Mouse (Mus musculus): ENCODE results near the gene Abcg8.
A peak's percentile ranks its signal among the peaks of the same experiment; 100 is the strongest.

Abcg8 gene

DNA sequence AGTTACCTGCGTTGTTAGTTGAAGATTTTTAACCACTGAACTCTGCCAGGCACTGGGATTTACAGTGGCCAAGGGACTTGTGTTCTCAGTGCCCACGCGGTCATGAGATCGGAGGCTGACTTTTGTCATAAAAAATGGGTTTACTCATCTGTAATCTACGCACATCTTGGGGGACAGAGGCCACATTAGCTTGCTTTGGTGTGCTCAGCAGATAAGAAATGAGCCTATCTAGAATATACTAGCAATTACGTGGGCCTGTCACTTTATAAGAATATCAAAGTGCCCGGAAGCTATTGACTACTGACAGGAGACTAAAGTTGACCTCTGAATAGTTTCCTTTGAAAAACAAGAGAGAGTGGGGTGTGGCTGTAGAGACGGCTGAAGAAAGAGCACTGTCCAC is 17.2 kb upstream of the Abcg8 start:
- no peak for DNase-seq

DNA sequence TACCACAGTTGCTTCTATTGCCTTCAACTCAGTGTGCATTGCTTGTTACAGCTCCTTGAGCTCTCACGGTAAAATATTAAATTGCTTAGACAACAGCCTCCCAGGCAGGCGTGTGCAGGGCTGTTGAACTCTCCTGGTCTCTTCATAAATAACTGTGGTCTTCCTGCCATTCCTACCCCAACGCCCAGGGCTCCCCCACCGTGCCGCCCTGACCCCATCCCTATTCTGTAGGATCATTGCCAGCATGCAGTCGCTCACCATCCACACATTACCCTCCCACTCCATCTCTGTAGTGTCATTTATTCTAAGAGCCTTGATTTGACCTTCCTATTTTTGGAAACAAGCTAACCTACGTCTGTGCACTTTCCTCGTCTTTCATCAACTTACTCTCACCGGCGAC is 11.0 kb upstream of the Abcg8 start:
- no peak for DNase-seq

DNA sequence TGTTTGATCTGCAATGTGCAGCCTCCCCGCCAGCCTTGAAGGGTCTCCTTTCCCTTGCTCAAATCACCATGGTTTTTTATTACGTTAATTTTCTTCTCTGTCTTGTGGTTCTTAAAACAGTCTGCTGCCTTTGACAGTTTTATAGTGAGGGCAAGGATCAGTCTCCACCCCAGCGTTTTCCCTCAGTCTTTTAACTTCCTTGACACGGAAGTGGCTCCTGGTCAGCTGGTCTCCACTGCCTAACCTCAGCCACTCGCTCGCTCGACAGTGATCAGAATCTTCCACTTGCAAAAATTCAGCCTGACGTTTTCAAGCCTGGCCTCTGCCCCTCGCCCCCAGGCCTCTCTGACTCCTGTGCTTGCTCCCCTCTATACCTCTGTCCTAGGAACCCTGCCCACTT is 10.4 kb upstream of the Abcg8 start:
- no peak for DNase-seq

DNA sequence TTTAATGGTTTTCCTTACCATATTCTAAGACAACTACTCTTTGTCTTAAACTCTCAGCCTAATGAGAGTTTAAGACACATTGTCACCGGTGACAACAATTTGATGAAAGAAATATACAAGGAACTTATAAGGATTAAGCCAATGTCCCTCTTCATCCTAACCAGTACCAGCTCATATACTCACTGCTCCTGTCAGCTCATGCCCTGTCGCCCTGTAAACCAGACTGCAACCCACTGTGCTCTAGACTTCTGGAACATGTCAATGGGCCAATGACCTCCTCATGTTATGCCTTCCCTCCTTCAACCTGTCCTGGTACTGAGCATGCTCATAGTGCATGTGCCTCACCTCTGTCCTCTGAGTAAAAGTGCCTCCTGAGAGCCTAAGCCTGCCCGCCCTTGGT is 8.3 kb upstream of the Abcg8 start:
- DNase-seq = no peak

DNA sequence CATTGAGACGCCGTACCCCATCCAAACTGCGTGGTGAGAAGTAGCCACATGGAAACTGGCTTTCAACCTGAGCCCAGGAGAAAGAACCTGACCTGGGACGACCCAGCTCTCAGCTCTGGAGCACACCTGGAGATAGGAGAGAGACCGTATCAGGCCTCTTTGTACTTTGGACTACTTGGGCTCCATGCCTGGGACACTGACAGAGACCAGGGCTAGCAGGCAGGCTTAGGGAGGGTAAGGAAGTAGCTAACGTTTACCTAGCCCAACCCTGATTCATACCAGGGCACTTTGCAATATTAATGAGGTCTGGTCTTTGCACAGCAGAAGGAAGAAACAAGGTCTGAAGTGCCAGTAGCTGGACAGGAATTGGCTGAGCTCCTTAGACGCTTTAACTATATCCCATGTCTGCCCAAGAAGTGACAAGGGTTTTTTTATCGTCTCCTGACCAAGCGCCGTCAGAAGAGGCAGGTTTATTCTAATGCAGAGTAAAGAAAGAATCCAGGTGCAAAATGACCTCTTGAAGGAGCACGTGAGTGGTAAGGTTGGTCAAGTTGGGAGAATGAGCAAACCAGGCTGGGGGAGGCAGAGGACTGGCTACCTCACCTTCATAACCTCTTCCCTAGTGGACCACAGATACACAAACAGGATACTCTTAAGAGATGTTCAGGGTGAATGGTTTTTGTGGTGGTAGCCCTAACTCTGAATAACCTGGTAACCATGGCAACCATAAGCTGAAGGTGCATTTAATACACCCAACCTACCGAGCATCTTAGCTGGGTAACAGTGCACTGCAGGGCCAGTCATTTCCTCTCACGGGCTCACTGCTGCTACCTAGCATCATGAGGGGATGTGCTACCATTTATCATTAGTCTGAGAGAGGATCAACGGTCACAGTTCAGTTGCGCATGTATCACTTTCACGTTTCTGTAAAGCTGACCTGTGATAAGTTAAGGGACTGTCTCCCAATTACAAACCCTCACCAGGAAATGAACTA is 3.4 kb upstream of the Abcg8 start:
- DNase-seq = no peak

DNA sequence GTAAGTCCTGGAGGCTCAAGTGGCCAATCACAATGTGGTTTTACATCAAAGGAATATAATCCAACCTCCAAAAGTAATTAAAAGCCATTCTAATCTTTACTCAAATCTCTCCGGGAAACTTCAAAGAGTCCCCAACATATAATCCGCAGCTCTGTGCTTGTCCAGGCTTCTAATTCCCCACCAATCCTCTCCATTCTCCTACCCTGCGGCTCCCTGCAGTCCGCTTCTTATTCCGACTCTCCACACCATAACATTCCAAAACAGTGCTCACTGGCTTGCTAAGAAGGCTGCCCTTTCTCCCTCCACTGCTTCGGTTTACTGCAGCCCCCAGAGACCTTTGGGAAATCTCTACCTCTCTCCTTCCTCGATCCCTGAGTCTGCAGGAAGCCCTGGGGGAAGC is 2.1 kb upstream of the Abcg8 start:
- DNase-seq = no peak

DNA sequence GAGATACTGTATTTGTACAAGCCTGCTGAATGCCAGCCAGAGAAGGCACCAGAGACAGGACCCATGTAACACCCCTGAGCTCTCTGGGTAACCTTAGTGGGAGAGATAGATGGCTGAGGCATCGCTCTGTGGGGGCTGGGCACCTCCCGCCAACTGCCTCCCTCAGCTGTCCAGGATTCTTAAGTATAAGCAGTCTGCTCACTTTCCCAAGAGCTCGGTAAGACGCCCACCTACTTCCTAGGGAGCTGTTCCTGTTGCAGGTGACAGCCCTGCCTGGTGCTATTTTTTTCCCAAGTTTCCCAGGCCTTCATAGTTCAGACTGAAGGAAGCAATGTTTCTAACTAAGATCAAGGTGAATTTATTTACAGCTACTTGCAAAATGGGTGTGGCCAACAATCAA is 898 bp upstream of the Abcg8 start:
- DNase-seq = no peak

DNA sequence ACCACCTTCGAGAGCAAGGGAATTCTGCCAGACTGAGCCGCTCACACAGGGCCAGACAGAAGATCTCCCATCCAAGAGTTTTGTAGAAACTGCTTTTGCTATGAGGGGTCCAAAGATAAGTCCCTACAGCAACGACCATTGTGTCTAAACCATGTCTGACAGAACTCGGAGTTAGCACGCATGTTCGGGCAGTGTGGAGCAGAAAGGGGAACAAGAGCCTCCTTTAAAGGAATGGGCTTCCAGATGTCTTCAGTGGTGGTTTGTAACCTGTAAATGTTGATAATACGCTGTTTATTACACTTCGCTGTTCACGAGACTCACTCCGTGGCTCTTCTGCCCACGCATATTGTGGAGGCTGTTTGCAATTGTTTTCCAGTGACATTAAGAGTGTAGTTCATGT is 1.5 kb downstream of the Abcg8 start:
- no peak for DNase-seq

DNA sequence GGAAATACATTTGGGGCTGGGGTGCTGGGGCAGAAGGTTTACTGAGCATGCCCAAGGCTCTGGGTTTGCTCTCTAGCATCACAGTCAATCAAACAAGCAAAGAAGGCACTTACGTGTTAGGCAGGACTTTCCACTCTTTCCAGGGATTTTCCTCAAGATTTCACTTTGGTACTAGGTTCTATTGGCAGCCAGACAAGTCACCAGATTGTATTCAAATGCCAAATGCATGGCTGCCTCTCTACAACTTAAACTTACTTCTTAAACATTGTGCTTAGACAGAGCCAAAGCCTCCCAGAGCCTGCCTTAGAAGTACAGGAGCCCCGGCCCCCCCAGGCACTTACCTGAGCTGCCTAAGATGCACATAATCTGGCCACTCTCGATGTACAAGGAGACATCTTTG is 5.6 kb downstream of the Abcg8 start:
- no peak for DNase-seq

DNA sequence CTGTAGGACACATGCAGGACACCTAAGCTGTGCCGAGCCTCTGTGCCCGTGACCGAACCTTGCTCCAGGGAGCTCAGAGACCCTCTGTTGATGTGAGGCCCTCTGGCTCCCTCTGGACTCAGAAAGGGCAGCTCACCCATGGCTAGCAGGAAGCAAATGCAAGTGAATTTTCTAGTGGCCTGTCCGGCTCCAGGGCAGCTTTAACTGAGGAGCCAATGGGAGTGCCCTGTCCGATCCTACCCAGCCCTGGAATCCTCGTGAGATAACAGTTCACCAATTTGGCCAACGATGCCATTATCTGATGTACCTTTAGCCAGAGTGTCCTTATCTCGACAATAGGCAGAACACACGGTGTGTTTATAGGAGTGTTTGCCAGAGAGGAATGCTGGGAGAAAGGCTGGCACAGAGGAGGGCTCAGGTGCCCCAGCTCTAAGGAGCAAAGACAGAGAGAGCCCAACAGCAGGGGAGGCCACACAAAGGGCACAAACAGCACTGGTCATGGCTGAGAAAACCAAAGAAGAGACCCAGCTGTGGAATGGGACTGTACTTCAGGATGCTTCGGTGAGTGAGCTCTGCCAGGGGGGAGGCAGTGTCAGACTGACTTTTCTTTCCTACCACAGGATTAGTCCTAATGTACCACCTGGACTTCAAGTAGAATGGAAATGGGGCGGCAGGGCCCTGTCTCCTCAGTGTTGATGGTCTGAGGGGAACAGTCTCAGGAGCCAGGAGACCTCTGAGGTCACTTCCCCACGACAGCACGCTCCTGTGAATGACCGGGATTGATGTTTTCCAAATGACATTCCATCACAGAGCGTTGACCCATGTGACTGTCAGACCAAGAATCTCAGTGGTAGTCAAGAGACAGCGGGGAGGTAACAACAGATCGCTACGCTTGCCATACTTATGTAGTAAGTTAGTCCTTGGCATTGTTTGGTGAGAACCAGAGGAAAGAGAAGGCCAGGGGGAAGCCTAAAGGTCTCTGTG is 6.9 kb downstream of the Abcg8 start, which contains the start of gene Abcg5:
Abcg5 (minus strand) TSS at position 278 of the 984 bp plus-strand sequence.
- no peak for DNase-seq

DNA sequence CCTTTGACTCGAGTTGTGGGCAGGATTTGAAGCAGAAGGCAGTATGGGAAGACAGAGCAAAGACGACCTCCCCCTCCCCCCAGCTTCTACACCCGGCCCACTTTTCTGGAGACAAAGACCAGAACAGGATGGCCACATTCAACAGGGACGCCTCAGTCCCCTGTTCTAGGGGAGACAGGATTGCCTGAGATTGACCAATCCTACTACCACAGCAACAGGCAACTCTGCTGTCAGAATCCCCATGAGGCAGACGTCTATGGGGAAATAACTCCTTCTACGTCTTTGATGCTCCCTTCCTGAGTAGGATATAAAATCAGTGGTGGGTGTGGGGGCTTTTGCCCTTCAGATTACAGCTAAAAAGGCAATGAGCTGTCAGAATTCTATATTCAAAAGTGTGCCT is 8.2 kb downstream of the Abcg8 start:
- DNase-seq = no peak

DNA sequence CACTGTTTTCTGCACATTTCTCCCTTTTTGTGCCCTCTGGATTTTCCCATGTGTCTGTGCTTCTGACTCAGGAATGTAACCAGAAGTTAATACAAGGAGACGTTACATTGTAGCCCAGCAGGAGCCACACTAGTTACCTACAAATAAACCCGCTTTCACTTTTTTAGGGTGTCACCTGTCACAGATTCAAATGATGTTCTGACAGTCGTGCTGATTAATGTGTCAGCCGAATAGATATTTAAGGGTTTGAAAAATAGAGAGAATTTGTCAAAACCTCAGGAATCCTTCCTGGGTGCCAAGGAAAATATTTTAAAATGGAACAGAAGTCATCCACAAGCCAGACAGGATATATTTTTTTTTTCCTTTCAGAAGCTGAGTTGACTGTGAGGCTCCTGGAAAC is 9.2 kb downstream of the Abcg8 start:
- DNase-seq = no peak

DNA sequence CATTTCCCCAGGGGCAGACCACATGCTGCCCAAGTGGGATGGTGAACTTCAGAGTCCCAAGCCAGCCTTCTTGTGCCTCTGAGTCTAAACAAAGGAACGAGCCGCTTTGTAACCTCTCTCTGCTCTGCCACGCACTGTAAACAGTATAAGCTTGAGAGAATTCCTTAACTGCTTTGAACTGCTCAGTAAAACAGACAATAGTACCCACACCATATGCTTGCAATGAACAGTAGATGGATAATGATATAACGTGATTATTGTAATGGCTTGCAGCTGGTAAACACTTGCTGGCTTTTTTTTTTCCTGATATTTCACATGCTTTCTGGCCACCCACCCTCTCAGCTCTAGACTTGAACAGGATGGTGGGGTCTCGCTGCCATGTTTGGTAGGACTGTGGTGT is 11.9 kb downstream of the Abcg8 start:
- DNase-seq = no peak

DNA sequence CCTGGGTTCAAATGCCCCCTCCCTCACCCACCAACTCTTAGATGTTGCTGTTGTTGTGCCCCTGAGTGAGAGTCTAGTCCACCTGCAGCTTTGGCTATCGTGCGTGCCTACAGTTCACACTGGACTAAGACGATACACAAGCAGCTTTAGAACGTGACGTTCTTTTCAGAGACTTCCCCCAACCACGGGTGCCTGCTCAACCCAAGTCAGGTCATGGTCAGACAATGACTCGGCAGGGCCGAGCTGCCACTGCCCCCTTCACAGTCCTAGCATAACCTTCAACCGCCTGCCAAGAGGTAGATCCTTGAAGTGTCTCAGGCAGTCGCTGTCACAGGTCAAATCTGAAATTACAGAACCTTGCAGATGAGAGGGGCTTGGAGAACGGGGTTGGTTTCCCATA is 12.7 kb downstream of the Abcg8 start:
- no peak for DNase-seq

DNA sequence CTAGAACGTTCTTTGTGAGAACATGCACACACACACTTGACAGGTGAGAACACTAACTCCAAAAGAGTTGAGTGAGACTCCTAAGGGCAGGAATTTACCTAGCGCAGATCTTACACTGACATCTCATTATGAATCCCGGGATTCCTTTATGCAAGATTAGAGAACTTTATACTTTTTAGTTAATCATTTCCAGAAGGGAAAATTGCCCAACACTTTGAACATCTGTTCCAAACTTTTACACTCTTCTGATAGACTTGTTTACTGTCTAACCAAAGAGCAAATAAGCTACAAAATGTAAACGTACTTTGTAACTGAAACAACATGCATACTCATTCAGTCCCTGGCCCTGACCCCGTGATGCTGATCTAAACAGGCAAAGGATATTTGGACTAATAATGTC is 13.2 kb downstream of the Abcg8 start:
- no peak for DNase-seq

DNA sequence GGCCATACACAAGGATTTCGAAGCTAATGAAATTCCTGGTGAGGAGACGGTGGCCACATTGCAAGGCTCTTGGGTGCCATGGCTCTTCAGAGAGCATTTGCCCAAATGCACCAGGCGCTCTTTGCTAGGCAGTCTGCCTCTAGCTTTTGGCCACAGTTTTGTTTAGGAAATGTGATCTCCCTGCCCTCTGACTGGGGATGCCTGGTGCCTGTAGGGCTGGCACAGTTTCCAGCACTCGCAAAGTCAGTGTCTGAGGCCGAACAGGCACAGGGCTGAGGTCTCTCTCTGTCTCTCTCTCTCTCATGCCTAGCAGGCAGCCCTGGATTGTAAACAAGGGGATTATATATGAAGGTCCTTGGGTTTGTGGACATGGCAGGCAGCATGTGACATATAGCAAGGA is 14.0 kb downstream of the Abcg8 start:
- no peak for DNase-seq

DNA sequence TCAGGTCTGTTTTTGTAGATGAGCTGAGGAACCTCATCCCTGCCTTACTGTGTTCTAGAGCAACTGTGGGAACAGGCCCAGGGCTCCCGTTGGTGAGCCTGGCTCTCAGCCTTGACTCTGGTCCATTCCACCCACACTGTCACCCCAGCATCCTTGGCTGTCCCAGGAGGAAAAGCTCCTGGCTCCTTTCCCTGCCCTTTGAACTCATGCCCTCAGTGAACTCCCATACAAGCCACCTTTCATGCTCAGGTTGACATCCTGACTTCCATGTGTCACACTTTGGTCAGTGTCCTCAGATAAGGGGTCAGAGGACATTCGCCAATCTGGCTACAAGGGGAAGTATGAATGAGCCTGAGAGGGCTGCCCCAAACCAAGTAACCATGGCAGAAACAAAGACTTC is 17.6 kb downstream of the Abcg8 start:
- DNase-seq = no peak

DNA sequence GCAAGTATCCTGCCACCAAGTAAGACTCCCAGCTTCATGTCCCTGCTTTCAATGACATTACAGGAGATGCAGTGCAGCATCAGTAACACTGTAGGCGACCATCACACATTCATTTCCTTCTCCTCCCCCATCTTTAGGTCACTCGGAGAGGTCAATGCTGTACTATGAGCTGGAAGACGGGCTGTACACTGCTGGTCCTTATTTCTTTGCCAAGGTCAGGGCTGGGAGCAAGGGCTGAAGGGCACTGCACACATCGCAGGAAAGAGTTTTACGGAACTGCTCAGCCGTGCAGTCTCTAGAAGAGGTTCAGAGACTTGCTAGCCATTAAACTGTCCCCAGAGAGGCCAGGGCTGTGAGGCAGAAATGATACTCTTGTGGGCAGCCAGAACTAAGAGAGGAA is 20.4 kb downstream of the Abcg8 start:
- no peak for DNase-seq

DNA sequence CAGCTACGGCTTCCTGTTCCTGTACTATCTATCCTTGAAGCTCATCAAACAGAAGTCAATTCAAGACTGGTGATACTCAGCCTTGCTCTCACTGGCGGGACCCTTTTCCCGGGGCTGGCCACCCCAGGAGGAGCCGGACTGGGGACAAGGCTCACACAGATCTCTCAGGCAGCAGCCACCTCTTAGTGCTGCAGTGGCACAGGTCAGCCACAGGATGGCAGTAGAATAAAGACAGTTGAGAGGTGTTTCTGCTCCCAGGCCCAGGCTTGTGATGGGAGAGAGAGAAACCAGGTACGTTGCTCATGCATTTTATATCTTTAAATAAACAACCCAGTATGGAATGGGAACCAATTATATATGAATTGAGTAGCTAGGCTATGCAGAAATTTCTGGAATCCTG is 22.6 kb downstream of the Abcg8 start:
- DNase-seq = peak; percentile 59 to 63

DNA sequence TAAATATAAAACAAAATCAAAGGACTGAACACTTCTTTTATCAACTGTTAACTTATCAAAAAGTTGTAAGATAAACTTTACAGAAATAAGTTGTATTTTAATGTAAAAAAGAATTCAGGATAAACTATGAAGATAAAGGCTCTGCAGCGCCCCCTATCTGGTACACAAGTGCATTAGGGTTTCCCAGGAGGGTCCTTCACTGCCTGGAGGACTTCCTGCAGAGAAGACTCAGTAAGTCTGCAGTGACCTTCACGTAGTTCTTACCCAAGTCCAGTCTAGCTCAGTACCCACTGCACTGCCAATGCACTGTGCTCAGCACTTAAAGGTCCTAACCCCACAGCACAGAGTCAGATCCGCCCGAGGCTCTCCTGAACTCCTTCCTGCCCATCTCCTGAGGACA is 31.3 kb downstream of the Abcg8 start:
- no peak for DNase-seq

DNA sequence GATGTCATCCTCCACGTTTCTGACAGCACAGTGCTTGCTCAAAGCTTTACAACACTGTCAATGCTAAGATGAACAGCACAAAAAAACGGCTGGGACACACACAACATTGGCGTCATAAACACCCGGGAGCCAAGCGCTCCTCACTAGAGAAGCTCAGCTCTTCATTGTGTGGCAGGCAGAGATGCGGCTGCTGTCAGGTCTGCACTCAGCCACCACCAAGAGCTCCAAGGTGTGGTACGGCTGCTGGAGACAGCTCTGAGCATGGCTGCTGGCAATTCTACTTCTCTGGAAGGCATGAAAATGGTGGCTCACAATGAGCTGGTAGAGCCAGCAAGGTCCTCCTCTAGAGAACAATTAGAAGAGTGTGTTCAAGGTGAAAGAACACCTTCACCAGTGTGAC is 32.7 kb downstream of the Abcg8 start:
- no peak for DNase-seq

DNA sequence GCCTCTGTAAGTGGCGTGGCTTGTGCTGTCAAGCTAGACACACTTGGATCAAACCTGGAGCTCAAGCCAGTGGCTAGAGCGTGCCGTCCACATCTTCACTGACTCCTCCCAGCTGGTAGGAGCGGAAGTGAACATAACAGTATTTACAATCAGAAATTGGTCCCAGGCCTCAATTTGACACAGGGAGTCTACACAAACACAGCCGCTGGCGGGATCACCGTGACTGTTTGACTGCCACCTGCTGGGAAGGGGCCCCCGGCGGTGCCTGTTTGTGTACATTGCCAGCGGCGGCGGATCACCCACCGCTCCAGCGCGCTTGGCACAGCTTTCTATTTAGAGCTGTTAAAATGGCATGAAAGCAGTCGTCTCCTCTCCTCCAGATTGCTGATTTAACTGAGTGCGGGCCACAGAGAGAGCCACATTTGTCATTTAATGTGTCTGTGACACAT is 33.3 kb downstream of the Abcg8 start:
- DNase-seq = peak in 1 of 2 experiments; percentile 14

DNA sequence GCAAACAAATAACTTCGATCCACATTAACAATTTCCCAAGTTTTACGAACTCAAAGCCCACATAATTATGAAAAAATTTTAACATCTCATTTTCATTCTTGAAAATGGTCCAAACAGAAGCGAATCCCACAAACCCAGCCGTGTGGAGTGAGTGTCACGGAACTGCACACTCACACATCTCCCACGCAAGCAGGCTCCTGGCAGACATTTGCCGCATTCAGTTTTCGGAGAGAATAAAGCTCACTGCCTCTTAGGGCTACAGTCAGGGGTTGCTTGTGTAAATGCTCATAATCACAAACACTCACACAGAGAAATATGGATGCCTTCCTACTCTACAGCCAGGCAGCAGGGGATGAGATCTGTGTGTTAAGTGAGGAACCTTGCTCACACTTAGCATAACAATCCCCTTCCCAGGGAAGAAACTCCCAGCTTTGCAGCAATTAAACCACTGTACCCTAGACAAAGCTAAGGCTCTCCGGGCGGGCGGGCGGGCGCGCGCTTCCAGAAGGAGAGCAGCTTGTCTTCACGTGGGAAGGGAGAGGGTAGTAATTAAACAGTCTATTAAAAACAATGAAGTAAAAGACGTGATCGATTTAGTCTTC is 37.6 kb downstream of the Abcg8 start:
- DNase-seq = no peak
